In genomic region chr13:78179312-78180097, GRCm38 (mm10) we compare ENCODE assay signal across 9 mouse cellular contexts. TPM values are rescaled to one million over a fixed set of nuclear protein-coding genes. Genes with fewer than 3 reads are reported as not detected.
DNase-seq lines count a peak whose midpoint lies in the region; ATAC-seq and TF ChIP-seq lines count a peak whose summit lies in the region.
"Had no signal": no experiment of that assay in that cellular context is flagged by ENCODE, and none has a peak within 500 bp of the region (broad histone marks: within the 10 kb centered on the region; RNA-seq: fewer than 3 reads in every experiment).

No protein-coding gene starts in this region.

- peak; percentile 58 for ATAC-seq in frontal cortex, adult (ENCODE audit: low TSS enrichment)
- ATAC-seq in limb, embryonic 12.5 days (ENCODE audit: insufficient number of reproducible peaks, insufficient read depth, low FRiP score, low TSS enrichment, low read depth) = no peak
- ATAC-seq in megakaryocyte-erythroid progenitor cell, adult 5-6 weeks (replicated peaks; ENCODE audit: low FRiP score, low TSS enrichment, poor library complexity, severe bottlenecking) = no peak
- ATAC-seq in megakaryocyte progenitor cell, adult 5-6 weeks (replicated peaks; ENCODE audit: poor library complexity) = no peak

- no peak for TF ChIP-seq POLR2A in testis, adult 2 months (IDR thresholded peaks at IDR 0.05; ENCODE audit: control insufficient read depth, low read depth, low read length)

- no peaks in the 10 kb centered on the region for H3K36me3 ChIP-seq in testis, adult 2 months (ENCODE audit: control insufficient read depth, insufficient read depth, low read length)
- no peaks in the 10 kb centered on the region for H3K36me3 ChIP-seq in limb, embryonic 12.5 days

- no peak overlapping the region for H3K27ac ChIP-seq in testis, adult 2 months (ENCODE audit: control insufficient read depth, insufficient read depth, low read depth, low read length)
- H3K27ac ChIP-seq in limb, embryonic 12.5 days = no peak overlapping the region
- H3K27ac ChIP-seq in gastrocnemius, adult 2 months = no peak overlapping the region
- H3K27ac ChIP-seq: macrophage had no signal

- no peak for TF ChIP-seq CTCF in testis, adult 2 months (IDR thresholded peaks at IDR 0.05; ENCODE audit: control insufficient read depth, insufficient read depth, insufficient replicate concordance, low read depth, low read length)
- TF ChIP-seq CTCF in gastrocnemius, adult 2 months (IDR thresholded peaks at IDR 0.05) = no peak

- no peak for DNase-seq in frontal cortex, adult 2 months (ENCODE audit: extremely low spot score in 1 of 2, low spot score in 1 of 2)
- no peak for DNase-seq in testis, postnatal 14 days (ENCODE audit: low spot score)
- DNase-seq in gastrocnemius, adult 2 months = no peak

- no peaks in the 10 kb centered on the region for H3K9me3 ChIP-seq in limb, embryonic 12.5 days

- WGBS in limb, embryonic 12.5 days = 2% methylated on average over 38 of the region's 38 CpGs

- intact Hi-C loops in gastrocnemius, adult 2 months (cut with DNase I) = loop anchor here (10.0 kb wide), 1 partner anchor 1135 kb away; no protein-coding TSS in a partner anchor

- no peak overlapping the region for H3K9ac ChIP-seq in limb, embryonic 12.5 days (replicated peaks)

- H3K4me2 ChIP-seq in limb, embryonic 12.5 days = peak overlapping the region; percentile 50

- peaks cover 4% of the 10 kb centered on the region; the same call in 1 of the 2 replicates for H3K27me3 ChIP-seq in testis, adult 2 months (ENCODE audit: control insufficient read depth, insufficient read depth, low read length)
- H3K27me3 ChIP-seq in limb, embryonic 12.5 days = peaks cover 83% of the 10 kb centered on the region

- peak overlapping the region; percentile 20 for H3K4me3 ChIP-seq in testis, adult 2 months (ENCODE audit: control insufficient read depth, low read depth, low read length)
- peak overlapping the region; percentile 27 for H3K4me3 ChIP-seq in limb, embryonic 12.5 days (replicated peaks)
- no peak overlapping the region for H3K4me3 ChIP-seq in gastrocnemius, adult 2 months

- peaks cover 12% of the 10 kb centered on the region for H3K4me1 ChIP-seq in testis, adult 2 months (ENCODE audit: control insufficient read depth, insufficient read depth, low read length)
- H3K4me1 ChIP-seq in limb, embryonic 12.5 days (replicated peaks) = peaks cover 21% of the 10 kb centered on the region

RNA-seq across cellular contexts. Expression of gene Nr2f1, which starts 20.1 kb away (rescaled TPM):
- polyA plus RNA-seq in frontal cortex, adult 2 months (2012; rRNA removed) = 115 and 123 TPM in 2 replicates
- 0.14 and 0.69 TPM in 2 replicates for polyA plus RNA-seq in testis, adult 2 months (2012; rRNA removed)
- polyA plus RNA-seq in limb, embryonic 12.5 days (2016; fragmentation: Nextera tagmentation; extraction: Ambion mirVana) = 5.7 and 6.6 TPM in 2 replicates
- not detected in 2 replicates for total RNA-seq in megakaryocyte-erythroid progenitor cell, adult 5-6 weeks (2014; fragmentation: Nextera tagmentation)
- not detected in 2 replicates for total RNA-seq in megakaryocyte-erythroid progenitor cell, adult 5-6 weeks (2017)
- total RNA-seq in gastrocnemius, adult 2 months (2021) = under 1 TPM; 0.41 to 0.56 TPM
- total RNA-seq in megakaryocyte progenitor cell, adult 5-6 weeks (2015) = not detected in 2 replicates
- total RNA-seq in megakaryocyte progenitor cell, adult 5-6 weeks (2017) = not detected in 2 replicates
- polyA plus RNA-seq: macrophage had no signal
